Mouse (Mus musculus): ENCODE measurements at regions not wholly inside any gene's neighbourhood (a gene's known extent, or its start where the extent isn't known, plus 50 kb on each side); places are given as distances from the start of the nearest gene placed in this dataset.

DNA sequence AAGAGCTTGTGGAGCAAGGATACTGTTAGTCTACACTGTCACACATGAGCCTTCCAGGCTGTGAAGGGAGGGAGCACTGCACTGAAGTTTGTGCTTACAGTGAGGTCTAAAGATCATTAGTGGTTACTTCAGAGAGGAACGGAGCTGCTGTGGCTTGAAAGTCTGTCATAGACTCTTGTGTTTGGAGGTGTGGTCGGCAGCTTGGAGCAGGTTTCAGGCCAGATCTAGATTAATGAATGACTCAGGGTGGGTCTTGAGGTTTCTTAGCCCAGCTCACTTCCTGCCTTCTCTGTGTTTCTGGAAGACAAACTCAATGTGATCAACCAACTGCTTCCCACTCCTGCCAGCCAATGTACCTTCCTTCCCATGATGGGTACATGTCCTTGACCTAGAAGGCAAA lies 242.9 kb upstream of the 1700056E22Rik start:
- no peak for DNase-seq

GRCm38 (mm10) chr1:184275877-184276276 lies 241.8 kb upstream of the 1700056E22Rik start:
- DNase-seq: no peak

DNA sequence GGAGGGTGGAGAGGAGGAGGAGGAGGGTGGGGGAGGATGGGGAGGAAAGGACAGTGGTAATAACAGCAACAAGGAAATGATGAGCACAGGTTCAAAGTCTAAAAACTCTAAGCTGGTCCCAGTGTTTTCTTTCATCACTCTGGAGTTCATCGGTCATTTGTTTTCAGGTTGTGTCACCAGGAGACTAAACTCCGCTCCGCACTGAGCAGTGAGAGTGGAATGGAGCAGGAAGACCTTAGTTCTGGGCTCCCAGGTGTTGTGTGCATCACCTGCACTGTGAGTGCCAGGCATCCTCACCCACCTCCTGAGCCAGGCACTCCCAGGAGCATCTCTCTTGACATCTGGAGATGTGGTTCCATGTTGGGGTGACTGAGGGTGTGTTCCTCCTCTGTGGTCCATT lies 241.3 kb upstream of the 1700056E22Rik start:
- no peak for DNase-seq

DNA sequence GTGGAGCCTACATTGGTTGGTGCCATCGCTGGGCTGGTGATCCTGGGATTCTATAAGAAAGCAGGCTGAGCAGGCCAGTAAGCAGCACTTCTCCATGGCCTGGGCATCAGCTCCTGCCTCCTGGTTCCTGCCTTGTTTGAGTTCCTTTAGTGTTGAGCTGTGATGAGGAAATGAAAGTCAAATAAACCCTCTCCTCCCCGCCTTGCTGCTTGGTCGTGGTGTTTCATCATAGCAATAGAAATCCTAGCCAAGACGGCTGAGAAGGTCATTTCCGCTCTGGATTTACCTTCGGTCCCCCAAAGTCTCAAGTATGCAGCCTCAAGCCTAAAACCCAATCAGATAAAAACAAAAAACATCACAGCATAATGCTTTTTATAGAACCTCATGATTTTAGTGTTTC lies 240.6 kb upstream of the 1700056E22Rik start:
- no peak for DNase-seq

DNA sequence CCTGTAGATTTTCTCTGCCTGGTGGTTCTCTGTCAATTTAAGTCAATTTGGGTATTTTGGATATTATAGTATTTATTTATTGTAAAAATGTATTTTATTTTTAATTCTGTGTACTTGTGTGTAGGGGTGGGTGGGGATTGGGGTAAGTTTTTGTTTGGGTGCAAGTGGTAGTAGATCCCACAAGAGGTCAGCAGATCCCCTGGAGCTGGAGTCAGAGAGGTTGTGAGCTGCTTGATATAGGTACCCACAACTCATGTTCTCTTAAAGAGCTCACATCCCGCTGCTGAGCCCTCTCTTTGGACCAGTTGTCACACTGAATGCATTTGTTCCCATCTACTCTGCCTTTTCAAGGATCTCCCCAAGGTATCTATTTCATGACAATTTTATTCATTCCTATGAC lies 239.6 kb upstream of the 1700056E22Rik start:
- no peak for DNase-seq

DNA sequence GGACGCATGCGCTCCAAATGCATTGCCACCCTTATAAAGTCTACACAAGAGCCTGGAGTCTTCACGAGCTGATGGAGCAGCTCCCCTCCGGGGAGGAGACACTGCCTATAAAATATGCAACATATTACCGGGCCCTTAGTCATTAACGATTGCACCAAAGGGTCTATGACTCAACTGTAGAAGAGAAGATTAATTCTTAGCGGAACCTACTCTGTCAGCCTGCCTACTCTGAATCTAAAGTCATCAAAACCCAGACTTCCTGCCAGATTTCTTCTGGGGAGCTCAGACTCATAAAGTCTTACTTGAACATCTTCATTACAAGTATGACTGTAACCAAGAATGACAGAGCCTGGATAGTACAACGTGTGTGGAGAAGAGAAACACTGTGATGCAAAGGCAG lies 237.2 kb upstream of the 1700056E22Rik start:
- no peak for DNase-seq

GRCm38 (mm10) chr1:184266051-184266450 lies 231.9 kb upstream of the 1700056E22Rik start:
- peak; percentile 44 for DNase-seq

DNA sequence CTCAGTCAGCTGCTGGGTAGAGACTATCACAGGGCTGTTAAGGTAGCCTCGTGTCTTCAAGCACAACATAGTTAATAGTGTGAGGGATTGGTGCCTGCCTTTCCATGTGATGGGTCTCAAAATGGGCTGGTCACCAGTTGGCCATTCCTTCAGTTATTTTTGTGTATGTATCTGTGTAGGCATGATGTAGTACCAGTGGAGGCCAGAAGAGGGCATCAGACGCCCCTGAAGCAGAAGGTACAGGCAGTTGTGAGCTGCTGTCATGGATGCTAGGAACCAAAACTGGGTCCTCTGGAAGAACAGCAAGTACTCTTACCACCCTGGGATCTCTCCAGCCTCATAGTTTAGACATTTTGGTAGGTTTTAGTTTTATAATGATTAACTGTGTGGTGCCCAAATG lies 228.9 kb upstream of the 1700056E22Rik start:
- no peak for DNase-seq

DNA sequence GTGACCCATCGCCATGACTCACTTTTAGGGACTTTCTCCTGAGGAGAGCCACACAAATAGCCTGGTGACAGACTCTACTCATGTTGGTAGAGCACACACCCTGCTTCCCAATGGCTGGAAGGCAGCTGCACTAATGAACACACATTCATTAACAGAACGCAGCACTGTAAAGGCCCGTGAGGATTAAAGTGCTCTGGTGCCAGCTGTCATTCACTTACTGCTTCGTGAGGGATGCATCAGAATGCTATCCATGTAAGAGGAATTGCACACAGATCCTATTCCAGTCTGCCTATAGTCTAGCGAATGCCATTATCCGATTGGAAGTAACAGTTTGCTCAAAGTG lies 227.3 kb upstream of the 1700056E22Rik start:
- no peak for DNase-seq

DNA sequence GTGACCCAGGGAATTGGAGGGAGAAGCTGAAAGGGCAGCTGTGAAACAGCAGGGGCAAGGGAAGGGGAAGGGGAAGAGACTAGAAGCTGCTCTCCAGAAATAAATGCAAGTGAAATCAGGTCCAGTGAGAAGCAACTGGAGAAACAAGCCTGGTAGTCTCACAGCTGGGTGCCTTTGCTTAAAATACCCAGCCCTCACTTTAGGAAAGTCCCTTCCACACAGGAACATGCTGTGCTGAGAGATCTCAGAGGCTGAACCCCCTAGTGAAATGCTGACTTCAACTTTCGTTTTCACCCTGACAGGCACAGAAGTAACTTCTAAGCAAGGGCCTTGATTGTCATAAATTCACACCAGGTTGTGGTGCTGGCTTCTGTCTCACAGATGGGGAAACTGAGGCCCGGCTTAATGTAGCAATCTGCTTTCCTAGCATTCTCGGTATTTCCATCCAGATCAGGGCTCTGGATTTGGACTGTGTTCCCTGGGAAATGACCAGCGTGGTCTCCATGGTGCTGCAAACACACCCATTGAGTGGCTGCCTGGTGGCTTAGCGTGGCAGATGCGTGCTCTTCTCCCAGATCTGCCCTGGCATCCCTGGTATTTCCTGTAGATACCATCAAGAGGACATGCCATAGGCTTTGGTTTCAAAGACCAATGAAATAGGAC lies 226.8 kb upstream of the 1700056E22Rik start:
- peak; percentile 3 for DNase-seq

- no peak for DNase-seq
Measured at GRCm38 (mm10) chr1:184259853-184260252, 225.8 kb upstream of the 1700056E22Rik start.

GRCm38 (mm10) chr1:184257356-184257755 lies 223.3 kb upstream of the 1700056E22Rik start:
- DNase-seq: no peak

DNA sequence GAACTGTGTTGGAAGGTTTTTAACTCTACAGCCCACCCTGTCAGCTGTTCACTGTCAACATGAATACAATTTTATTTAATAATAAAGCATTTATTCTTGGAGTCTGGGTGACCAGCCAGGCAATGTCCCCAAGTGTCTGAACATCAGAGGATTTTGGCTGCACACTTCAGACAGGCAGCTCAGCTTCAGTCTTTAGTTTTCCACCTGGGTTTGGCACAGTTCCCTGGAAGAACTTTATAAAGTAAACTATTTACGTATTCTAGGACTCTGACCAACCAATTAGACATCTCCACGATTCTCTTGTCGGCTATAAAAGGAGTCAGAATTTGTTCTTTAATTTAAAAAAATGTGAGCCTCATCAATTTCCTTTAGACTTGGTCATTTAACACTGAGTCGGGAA lies 220.8 kb upstream of the 1700056E22Rik start:
- DNase-seq: no peak

DNA sequence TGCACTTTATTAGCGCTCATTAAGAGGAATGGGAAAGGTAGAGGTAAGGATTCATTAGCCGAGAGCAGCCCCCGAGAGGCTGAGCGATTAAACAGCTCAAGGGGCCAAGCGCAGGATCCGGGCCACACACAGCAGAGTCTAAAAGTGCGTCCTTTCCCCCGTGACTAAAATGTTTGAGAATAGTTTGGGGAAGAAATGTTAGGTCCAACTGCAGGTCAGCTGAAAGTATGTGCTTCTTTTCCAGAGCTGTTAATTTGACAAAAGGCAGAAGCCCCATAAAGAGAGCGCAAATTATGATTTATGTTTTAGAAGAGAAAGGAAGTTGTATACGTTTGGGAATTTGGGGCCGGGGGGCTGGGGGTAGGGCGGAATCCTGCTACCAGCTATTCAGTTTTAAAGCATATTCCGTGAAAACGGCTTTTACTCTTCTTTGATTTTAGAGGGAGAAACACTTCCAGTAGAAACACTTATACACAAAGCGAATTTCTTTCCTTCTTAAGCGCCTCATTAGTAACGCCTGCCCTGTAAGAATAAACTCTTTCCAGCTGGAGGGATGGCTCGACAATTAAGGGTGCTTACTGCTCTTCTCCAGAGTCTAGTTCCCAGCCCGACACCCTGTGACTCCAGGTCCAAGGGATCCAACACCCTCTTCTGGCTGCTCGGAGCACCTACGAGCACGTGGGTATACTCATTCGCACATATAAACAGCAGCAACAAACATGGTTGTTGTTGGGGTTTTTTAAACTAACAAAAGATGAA lies 210.8 kb upstream of the 1700056E22Rik start:
- no peak for DNase-seq

DNA sequence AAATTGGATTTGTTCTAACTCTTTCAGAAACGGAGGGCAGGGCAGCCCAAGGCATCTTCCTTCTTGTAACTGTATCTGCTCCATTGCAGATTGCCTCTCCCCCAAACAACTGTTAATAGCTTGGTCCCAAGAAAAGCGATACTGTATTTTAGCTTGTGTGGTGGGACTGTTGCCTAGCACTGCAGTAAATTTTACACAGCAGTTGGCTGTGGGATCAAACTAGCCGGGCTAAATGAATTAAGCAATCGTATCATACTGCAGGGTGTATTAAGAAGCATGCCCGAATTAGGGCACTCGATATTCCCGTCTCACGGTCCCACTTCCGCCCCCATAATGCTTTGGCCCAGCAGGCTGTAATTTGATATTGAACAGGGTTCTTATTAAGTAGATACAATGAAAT lies 210.2 kb upstream of the 1700056E22Rik start:
- no peak for DNase-seq

DNA sequence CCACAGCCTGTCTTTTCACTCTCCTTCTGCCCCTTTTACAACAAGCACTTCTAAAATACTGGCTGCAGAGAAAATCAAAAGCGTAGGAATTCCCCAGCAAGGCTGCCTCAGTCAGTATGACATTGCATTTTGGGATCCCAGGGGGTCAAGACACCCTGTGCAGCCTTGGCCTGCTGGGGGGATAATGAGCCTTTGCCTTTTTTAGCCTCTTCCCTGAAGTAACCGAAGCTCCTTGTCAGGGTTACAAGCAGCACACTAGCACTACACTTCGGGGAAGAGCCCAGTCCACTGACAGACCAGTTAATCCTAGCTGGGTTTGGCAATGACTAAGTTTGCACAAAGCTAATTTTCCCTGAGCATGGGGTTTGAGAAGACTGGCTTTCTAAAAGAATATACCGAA lies 207.7 kb upstream of the 1700056E22Rik start:
- DNase-seq: no peak

DNA sequence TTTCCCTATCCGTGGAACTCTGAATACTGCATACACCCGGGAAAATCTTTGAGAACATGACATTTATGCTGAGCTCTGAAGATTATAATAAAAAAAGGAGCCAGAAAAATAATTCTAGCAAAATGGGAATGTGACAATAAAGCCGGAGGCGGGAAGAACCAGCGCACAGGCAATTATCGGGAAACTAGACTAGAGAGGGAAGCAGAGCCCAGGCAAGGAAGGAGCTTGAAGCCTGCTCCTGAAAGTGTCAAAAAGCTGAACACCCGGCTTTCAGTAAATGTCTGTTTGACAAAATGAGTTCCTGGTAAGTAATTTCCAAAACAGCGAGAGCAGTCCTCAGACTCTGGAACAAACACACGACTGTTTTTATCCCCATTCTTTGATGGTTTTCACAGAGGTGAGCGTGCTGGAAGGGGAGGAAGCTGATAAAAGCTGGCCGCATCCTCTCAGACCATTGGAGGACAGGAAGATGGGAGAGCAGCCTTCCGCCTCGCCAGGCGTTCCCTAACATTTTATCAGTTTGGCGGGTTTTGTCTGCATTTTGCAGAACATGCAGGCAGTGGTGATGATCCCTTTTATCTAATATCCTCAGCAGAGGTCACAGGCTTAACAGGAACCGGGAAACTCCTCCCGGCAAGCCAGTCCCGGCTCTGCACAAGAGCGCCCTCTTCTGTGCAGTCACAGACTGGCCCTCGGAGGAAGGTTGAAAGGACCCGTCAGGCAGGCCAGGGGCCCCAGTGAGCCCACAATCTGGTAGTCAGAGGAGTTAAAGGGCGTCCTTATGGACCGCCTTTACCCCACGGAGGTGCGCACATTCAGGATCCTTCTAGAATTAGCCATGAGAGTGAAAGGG lies 201.3 kb upstream of the 1700056E22Rik start:
- DNase-seq: peak; percentile 60

DNA sequence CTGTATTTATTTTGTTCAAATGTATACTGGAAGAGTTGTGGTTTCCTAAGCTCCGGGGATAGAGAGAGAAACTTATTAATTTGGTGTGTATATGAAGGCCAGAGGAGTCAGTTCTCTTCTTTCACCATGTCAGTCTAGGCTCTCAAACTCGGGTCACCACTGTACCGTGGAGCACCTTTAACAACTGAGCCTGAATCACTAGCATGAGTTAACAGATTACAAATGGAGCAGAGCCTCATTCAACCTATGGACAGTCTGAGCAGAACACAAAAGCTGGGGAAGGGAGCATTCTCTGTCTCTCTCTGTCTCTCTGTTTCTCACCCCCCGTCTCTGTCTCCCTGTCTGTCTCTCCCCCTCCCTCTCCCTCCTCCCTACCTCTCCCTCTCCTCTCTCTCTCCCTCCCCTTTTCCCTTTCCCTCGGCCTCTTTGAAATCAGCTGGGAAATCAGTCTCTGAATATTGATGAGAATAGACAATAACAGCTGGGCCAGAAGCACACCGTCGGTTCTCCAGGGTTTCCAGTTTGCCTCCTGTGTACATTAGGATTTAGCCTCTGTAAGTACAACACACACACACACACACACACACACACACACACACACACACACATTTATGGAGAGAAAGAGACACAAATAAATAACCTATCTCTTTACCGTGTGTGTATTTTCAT lies 200.4 kb upstream of the 1700056E22Rik start:
- no peak for DNase-seq

GRCm38 (mm10) chr1:184233741-184234255 lies 199.7 kb upstream of the 1700056E22Rik start:
- DNase-seq: peak; percentile 23

DNA sequence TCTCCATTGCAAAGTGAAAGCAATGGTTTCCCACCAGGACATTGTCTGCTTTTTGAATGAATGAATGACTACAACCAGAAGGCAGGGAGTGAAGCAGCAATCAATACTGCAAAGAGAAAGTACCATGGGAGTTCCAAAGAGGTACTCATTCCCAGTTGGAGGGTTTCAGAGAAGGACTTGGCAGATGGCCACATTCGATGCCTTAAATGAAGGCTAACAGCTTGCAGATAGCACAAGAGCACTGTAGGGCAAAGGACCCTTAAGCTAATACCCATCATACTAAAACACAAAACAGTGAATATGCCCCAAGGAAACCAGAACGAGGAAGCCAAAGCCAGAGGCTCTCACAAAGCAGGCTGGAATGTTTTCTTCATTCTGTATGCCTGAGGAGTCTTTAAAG lies 188.2 kb upstream of the 1700056E22Rik start:
- no peak for DNase-seq

DNA sequence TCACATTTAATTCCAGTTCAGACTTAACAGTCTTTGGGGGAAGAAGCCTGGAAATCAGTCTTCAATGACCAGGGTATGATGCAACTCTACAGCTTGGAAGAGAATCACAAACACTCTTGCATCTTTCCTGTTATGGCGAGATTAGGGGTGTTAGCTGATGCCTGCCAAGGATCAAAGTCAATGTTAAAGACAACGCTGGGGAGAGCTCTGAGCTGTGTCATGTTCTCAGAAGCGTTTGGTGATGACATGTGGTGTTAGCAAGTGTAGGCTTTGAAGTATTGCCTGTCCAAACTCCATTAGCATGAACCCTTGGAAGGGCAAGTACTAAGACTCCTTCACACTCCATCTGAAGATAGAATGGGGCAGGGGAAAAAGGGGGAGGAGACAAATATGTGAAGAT lies 187.7 kb upstream of the 1700056E22Rik start:
- no peak for DNase-seq

DNA sequence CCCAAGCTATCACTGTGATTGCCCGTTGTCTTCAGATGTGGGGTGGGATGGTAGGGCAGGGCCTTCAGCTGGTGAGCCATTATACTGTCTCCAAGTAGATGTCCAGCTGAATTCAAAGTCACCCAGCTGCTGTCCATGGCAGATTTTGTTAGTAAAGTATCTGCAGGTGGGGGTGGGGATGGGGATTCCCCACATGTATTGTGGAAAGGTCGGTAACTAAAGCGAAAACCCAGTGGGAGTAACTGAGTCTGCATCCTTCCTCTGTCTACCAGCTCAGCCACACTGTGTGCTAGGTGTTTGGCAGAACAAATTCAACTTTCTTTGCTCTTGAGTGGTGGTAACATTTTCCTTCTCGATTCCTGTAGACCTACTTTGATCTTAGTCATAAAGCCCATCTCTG lies 163.2 kb upstream of the 1700056E22Rik start:
- DNase-seq: no peak

DNA sequence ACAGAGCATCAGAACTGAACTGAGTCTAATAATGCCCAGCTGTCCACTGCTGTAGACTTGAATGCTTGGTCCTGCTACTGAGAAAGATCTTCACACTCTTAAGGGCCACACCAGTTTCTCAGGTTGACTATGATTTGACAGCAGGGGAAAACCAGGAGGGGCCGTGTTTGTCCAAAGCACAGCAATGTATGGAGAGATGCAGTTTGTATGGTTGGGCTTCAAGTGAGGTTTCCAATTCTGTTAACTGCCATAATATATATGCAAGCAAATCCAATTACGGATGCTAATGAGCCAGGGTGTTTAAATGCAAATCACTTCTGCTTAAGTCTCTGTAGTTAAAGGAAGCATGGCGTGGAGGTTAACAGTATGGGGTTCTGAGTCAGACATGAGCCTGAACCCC lies 157.2 kb upstream of the 1700056E22Rik start:
- DNase-seq: no peak

Measured in right cerebral cortex, adult 18-20 months (tissue).